Mouse (Mus musculus): ENCODE results near the gene Mecom.

Mecom gene

DNA sequence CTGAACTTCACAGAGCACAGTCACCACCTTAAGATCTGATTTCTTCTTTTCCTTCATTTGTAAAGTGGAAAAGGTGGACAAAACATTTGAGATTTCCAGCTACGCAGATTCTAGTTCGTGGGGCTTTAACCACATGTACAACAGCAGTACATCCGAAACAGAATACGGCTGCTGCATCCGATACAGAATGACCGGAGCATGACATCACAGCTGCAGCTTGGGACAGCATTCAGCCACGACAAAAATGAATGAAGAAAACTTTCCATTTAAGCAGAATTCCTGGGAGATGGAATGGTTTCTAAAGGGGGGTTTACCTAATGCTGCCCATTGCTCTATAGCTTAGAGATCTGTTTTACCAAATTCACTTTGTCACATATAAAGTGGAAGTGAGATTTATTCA lies 583.9 kb downstream of the Mecom start:
- DNase-seq (ENCODE audit: low read depth, low spot score) = no peak

DNA sequence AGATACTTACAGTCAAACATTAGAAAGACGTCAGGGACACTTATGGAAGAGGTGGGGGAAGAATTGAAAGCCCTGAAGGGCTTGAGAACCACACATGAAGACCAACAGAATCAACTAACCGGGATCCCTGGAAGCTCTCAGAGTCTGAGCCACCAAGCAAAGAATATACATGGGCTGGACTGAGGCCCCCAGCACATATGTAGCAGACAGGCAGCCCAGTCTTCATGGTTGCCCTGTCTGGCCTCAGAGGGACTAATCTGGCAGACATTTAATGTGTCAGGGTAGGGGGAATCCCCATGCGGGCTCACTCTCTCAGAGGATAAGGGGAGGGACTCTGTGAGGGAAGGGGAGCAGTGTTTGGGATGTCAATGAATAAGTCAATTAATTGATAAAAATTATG lies 584.4 kb downstream of the Mecom start:
- DNase-seq (ENCODE audit: low read depth, low spot score) = no peak

DNA sequence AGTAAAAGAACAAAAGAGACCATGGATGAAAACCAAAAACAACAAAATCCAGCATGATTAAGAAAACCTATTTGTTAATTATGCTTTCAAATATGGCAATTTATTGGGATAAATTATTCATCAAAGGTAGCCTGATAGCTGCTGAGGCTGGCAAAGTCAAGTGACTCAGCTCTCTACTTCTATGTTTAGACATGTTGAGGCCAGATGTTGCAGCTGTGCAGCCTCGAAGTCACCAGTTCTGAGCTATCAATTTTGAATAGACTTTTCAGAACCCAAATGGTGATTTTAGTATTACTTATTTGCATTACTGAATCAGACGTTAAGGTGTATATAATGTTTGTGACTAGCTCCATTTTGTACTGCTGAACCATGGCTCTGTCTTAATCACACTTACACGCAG lies 588.8 kb downstream of the Mecom start:
- DNase-seq (ENCODE audit: low read depth, low spot score) = no peak

DNA sequence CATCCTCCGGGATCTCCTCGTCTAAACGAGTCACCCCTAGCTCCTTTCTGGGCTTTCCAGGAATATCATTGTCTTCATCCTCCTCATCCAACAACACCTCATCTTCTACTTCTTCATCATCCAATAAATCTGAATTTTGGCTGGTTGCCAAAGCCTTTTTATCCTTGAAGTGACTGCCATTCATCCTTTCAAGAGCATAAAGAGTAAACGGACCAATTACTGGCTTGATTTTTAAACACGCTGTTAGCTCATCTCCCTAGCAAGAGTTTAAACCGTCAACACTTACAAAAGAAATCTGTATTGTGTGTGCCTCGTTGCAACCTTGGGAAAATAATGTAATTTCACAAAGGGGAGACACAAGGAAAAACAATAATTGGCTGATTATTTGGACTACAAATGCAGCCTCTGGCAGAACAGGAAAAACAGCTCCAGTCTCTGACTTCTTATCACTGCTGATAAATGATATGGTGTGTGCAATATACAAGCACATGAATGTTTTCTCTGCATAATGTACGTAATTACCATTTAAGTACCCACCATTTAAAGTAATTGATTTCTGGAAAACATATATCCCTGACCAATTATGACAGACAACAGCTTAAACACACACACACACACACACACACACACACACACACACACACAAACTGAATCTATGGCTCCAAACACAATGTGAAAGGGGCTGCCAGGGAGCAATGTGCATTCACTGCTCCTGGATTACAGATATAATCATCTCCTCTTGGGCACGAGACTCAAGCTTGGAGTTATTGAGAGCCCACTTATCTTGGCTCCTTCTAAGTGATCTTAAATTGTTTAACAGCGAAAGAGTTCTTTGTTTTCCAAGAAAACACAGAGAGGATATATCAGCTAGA lies 590.2 kb downstream of the Mecom start:
- DNase-seq (ENCODE audit: low read depth, low spot score) = no peak

DNA sequence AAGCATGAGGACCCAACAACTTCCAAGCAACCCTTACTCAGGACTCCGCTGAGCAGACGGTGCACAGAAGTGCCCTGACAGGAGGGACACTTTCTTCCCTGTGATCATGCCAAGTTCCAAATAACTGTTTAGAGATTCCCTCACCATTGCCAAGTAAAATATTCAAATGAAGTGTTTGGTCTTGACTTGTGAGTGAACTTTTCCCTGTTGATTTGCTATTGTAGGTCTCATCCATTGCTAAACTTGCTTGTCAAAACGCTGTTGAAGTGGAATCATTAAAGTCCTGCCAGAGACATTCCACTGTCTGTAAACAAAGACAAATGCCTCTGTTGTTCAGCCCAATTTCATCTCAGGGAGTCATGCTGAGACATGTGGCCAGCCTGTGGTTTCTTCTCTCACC lies 594.5 kb downstream of the Mecom start:
- no peak for DNase-seq (ENCODE audit: low read depth, low spot score)

DNA sequence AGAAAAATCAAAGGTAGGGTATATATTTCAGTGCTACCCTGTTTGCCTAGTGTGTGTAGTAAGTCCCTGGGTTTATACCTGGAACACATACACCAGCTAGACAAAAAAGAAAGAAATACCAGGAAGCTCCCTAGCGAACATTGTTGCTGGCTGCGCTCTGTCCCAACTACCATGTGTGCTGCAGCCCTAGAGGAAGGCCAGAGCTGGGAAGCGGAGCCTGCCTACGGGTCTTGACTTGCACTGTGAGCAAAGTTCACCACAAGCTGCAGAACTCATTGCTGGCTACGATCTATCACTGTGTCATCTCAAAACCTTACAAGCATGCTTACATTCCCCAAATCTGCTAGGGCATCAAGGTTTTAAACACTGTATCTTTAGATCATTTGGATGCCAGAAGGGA lies 597.0 kb downstream of the Mecom start:
- DNase-seq (ENCODE audit: low read depth, low spot score) = no peak

DNA sequence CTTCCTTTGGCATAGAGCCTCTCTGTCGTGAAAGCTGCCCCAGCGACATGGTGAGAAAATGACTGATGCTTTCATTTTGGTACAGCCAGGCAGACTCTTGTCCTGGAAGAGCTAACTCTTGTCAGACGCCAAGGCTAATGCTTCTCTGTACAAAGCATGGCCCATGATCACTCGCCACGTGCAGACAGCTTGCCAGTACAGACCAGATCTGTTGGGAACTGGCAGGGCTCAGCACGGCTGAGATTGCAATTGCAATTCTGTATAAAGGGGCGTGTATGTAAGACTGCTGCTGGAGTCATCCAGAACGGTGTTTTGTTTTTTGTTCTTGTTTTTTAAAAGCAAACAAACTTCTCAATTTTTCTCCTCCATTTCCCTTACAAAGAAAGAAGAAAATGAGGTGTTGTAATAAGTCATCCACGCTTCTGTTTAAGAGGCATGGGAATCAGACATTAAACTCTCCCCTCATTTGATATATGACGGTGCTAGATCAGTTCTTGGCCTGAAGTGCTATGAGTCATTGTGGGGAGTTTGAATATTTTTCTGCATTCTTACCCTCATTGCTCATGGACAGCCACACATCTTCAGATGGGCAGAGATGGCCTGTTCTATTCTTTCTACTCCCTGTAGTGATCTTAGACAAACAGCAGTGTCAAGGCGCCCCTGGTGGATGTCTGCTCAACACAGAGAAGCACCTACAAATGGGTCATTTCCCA lies 644.1 kb downstream of the Mecom start:
- peak; percentile 5 for DNase-seq (ENCODE audit: low read depth, low spot score)
